Mouse (Mus musculus) neural tube, embryonic 14.5 days (tissue): ENCODE data around the gene Cfap221. TPM values are rescaled to one million over a fixed set of nuclear protein-coding genes. Genes with fewer than 3 reads are reported as not detected.

Experiments
- ATAC-seq: fragments of 200-750 bp; cut with Nextera tagmentation; 2 replicates; pipeline ENCODE4 v1.8.0; 2017; ENCODE audit warnings: low read depth, mild to moderate bottlenecking, moderate TSS enrichment, moderate library complexity
- H3K27ac ChIP-seq: fragments of 300-500 bp; sonication (generic); 2 replicates; pipeline ENCODE4 v1.5.1; 2014; ENCODE audit warnings: low read depth, mild to moderate bottlenecking, control low read depth, low read length, moderate library complexity, mixed read lengths
- H3K27me3 ChIP-seq: fragments of 300-500 bp; sonication (generic); 2 replicates; pipeline ENCODE4 v1.6.1; 2014; ENCODE audit warnings: low read length; ENCODE audit not compliant: control insufficient read depth, insufficient read depth
- H3K36me3 ChIP-seq: fragments of 300-500 bp; sonication (generic); 2 replicates; pipeline ENCODE4 v1.6.1; 2014; ENCODE audit warnings: low read length, mixed read lengths; ENCODE audit not compliant: control insufficient read depth, insufficient read depth
- H3K4me1 ChIP-seq: fragments of 300-500 bp; sonication (generic); 2 replicates; pipeline ENCODE4 v1.6.1; 2014; ENCODE audit warnings: low read length; ENCODE audit not compliant: control insufficient read depth, insufficient read depth
- H3K4me2 ChIP-seq: fragments of 300-500 bp; sonication (generic); 2 replicates; pipeline ENCODE4 v1.6.1; 2014; ENCODE audit warnings: mild to moderate bottlenecking, low read depth, low read length, control low read depth
- H3K4me3 ChIP-seq: fragments of 300-500 bp; sonication (generic); 2 replicates; pipeline ENCODE4 v1.5.1; 2014; ENCODE audit warnings: low read depth, low read length, control low read depth, mixed read lengths
- H3K9ac ChIP-seq: fragments of 300-500 bp; sonication (generic); replicated peaks from 2 replicates; pipeline ENCODE4 v1.6.1; 2014; ENCODE audit warnings: low read depth, mild to moderate bottlenecking, control low read depth, low read length, mixed read lengths
- H3K9me3 ChIP-seq: fragments of 300-500 bp; sonication (generic); 2 replicates; pipeline ENCODE4 v1.6.1; 2016; ENCODE audit warnings: low read length; ENCODE audit not compliant: control insufficient read depth
- WGBS: fragments of 180-500 bp; shearing (Covaris S2); extraction: QIAGEN DNeasy Blood & Tissue Kit; methylation state at CpG from one replicate; pipeline ENCODE4 v1.1.7; 2014; 5-methylcytosine and 5-hydroxymethylcytosine counted together
- polyA plus RNA-seq: library from polyadenylated mRNA; unstranded; fragments of >200 nt; fragmentation: Nextera tagmentation; extraction: Ambion mirVana; gene quantifications from 2 replicates; pipeline ENCODE4 v1.2.1, GENCODE M21; 2014

Cfap221 gene
- polyA plus RNA-seq, 1 experiment from 2014 or later = 0.13 TPM

- Histone ChIP-seq H3K9ac (no peak overlapping the region), H3K27me3 (no peaks in the 10 kb centered on the region), H3K27ac (no peak overlapping the region), H3K4me2 (no peak overlapping the region), H3K4me3 (no peak overlapping the region), H3K36me3 (no peaks in the 10 kb centered on the region), H3K4me1 (no peaks in the 10 kb centered on the region), H3K9me3 (no peaks in the 10 kb centered on the region)
- no peak for ATAC-seq
- WGBS = 77% methylated on average over 4 of the region's 4 CpGs
Observed at GRCm38 (mm10) chr1:119931421-119932150, 65.4 kb downstream of the Cfap221 start.

DNA sequence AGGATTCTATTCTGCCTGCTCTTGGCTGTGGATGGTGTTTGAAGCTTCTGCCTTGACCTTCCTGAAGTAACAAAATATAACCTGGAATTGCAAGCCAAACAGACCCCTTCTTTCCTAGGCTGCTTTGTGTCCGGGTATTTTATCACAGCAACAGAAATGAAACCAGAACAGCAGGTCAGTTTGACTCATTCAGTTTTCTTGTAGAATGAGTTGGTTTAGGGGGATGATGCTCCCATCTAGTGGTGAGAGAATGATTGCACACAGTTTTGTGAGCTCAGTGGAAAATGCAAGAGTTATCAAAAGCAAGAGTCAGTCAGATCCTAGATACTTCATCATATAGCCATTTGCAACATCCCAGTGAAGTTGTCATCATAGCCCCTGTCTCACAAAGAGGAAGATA is 67.3 kb downstream of the Cfap221 start:
- ATAC-seq = no peak
- Histone ChIP-seq H3K36me3 (no peaks in the 10 kb centered on the region), H3K4me3 (no peak overlapping the region), H3K4me1 (no peaks in the 10 kb centered on the region), H3K9ac (no peak overlapping the region), H3K27me3 (no peaks in the 10 kb centered on the region), H3K9me3 (no peaks in the 10 kb centered on the region), H3K27ac (no peak overlapping the region), H3K4me2 (no peak overlapping the region)
- WGBS = 73% methylated on average over 1 of the region's 1 CpGs

DNA sequence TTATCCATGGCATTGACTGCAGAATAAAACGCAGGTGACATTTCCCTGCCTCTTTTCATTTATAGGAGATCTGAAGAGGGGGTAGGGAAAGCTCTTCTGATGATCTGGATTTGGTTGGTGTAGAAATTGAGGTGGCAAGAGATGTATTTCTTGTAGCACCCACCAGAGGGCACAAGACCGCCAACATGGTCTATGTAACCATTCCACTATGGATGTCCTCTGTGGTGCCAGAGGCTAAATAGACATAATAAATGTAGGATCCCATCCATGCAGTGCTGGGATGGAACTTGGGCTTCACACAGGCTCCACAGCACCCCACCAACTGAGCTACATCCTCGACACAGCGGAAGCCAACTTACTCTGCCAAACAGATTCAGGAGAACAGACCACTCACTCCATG is 77.7 kb downstream of the Cfap221 start:
- WGBS = 59% methylated on average over 4 of the region's 4 CpGs
- no peaks in the 10 kb centered on the region for H3K4me1 ChIP-seq
- no peak overlapping the region for H3K27ac ChIP-seq
- H3K4me3 ChIP-seq = no peak overlapping the region
- H3K27me3 ChIP-seq = no peaks in the 10 kb centered on the region
- no peak for ATAC-seq
- H3K9me3 ChIP-seq = no peaks in the 10 kb centered on the region
- no peak overlapping the region for H3K9ac ChIP-seq
- no peak overlapping the region for H3K4me2 ChIP-seq
- no peaks in the 10 kb centered on the region for H3K36me3 ChIP-seq

- H3K36me3 ChIP-seq = no peaks in the 10 kb centered on the region
- no peak overlapping the region for H3K4me2 ChIP-seq
- no peak overlapping the region for H3K4me3 ChIP-seq
- H3K27ac ChIP-seq = no peak overlapping the region
- H3K9ac ChIP-seq = no peak overlapping the region
- ATAC-seq = no peak
- 91% methylated on average over 5 of the region's 5 CpGs for WGBS
- no peaks in the 10 kb centered on the region for H3K27me3 ChIP-seq
- H3K9me3 ChIP-seq = no peaks in the 10 kb centered on the region
- peaks cover 6% of the 10 kb centered on the region; the same call in 1 of the 2 replicates for H3K4me1 ChIP-seq
Observed at GRCm38 (mm10) chr1:119916823-119917371, 80.1 kb downstream of the Cfap221 start.

DNA sequence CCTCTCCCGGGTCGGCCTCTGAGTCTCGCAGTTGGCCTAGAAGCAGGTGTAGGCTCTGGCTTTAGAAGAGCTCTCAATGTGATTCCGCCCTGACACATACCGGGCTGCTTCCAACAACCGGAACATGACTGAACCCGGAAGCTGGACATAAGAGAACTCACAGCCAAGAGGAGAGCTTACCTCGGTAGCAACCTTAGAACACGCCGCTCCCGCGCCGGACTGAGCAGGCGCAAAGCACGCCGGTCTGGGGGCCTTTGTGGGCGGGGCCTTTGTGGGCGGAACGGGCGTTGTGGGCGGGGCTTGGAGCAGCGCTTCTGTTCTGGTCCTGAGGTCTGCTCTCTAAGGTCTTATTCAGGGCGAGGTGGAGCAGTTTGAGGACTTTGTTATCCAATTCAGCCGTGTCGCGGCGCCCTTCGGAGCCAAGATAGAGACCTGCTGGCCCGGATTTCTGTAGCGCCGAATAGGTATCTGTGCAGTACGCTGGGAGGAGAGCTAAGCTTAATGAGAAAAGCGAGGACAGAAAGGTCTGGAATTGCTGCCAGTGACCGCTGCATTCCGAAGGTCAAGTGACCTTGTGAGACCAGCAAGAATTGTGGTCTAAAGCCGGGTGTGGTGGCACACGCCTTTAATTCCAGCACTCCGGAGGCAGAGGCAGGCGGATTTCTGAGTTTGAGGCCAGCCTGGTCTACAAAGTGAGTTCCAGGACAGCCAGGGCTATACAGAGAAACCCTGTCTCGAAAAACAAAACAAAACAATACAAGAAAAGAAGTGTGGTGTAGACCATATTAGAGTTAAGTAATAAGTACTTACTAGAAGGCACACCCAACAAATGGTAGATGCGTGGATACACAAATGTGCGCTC is 83.8 kb downstream of the Cfap221 start, which contains the start of gene Tmem177:
Tmem177 (minus strand) TSS at position 256 of the 862 bp plus-strand sequence.
- no peaks in the 10 kb centered on the region for H3K9me3 ChIP-seq
- peak; percentile 97 for ATAC-seq
- WGBS = 12% methylated on average over 42 of the region's 42 CpGs

DNA sequence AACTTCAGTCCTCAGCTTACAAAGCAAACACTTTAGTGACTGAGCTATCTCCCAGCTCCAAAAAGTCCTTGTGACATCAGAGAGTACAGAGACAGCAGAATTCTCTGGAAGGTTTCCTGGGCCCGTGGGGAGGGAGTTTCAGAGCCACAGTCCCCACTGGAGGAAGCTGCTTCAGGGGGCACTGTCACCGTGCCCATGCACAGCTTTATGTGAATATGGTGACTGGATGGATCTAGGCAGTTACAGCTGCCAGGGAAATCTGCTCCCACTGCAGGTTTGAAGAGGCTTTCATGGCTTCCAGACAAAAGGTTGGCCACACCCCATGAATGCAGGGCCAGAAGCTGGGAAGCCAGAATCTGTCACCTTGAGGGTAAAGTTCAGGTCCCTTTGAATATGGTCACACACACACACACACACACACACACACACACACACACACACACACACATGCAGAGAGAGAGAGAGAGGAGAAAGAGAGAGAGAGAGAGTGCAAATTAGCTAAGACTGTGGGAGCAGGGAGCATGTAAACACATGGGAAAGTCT is 89.8 kb downstream of the Cfap221 start:
- Histone ChIP-seq H3K9me3 (no peaks in the 10 kb centered on the region), H3K4me1 (peaks cover 5% of the 10 kb centered on the region; the same call in 1 of the 2 replicates), H3K27ac (no peak overlapping the region), H3K4me2 (no peak overlapping the region), H3K36me3 (no peaks in the 10 kb centered on the region), H3K4me3 (no peak overlapping the region), H3K9ac (no peak overlapping the region), H3K27me3 (no peaks in the 10 kb centered on the region)
- no peak for ATAC-seq
- WGBS = 54% methylated on average over 2 of the region's 2 CpGs

More for the DNA sequence above, 83.8 kb downstream of the Cfap221 start, which contains the start of gene Tmem177:
- peaks cover 6% of the 10 kb centered on the region; the same call in 1 of the 2 replicates for H3K4me1 ChIP-seq
- H3K36me3 ChIP-seq = no peaks in the 10 kb centered on the region
- peak within 1 kb of the TSS; percentile 57 for H3K4me2 ChIP-seq
- H3K27me3 ChIP-seq = no peaks in the 10 kb centered on the region
- peak within 1 kb of the TSS; percentile 39 for H3K9ac ChIP-seq
- H3K4me3 ChIP-seq = peak within 1 kb of the TSS; percentile 50
- peak within 1 kb of the TSS; percentile 39; the same call in 1 of the 2 replicates for H3K27ac ChIP-seq

DNA sequence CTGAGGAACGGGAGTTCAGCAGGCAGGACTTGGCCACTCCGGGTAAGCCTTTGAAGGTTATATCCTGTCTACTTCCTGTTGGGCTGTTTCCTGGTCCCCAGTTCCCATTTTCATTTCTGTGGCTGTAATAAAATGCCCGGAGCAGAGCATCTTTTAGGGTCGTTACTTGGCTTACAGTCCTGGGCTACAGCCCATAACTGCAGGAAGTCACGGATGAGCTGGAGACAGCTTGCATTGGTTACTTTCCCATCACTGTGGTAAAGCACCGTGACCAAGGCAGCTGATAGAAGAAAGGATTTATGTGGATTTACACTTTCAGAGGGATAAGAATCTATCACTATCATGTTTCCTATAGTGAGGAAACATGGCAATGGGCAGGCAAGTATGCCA is 93.8 kb downstream of the Cfap221 start:
- Histone ChIP-seq H3K36me3 (no peaks in the 10 kb centered on the region), H3K27ac (0 out of 2 replicates have a peak overlapping the region, but pooled peaks have one; percentile 12), H3K4me1 (no peaks in the 10 kb centered on the region), H3K4me3 (no peak overlapping the region), H3K27me3 (no peaks in the 10 kb centered on the region), H3K9ac (no peak overlapping the region), H3K9me3 (no peaks in the 10 kb centered on the region), H3K4me2 (no peak overlapping the region)
- WGBS = 32% methylated on average over 6 of the region's 6 CpGs
- ATAC-seq = 0 out of 2 replicates have a peak, but pooled peaks have one; percentile 18

GRCm38 (mm10) chr1:119902551-119903230 is 94.3 kb downstream of the Cfap221 start:
- Histone ChIP-seq H3K27me3 (no peaks in the 10 kb centered on the region), H3K4me3 (no peak overlapping the region), H3K4me1 (no peaks in the 10 kb centered on the region), H3K36me3 (no peaks in the 10 kb centered on the region), H3K4me2 (no peak overlapping the region), H3K27ac (0 out of 2 replicates have a peak overlapping the region, but pooled peaks have one; percentile 12), H3K9me3 (no peaks in the 10 kb centered on the region), H3K9ac (no peak overlapping the region)
- ATAC-seq = peak; percentile 76
- WGBS = 23% methylated on average over 8 of the region's 8 CpGs
